Mouse (Mus musculus) monocyte, adult 2 months (primary cell): Measurements from ENCODE around the gene Tbx20.

Experiments used
- DNase-seq, 2 experiments: peaks; one replicate each; pipeline ENCODE4 v3.0.0; 2022; ENCODE audit warnings: low spot score in 2 of 2, low read depth in 1 of 2

Tbx20 gene

GRCm38 (mm10) chr9:24770149-24770940 lies 3.8 kb downstream of the Tbx20 start:
- no peak for DNase-seq

GRCm38 (mm10) chr9:24769611-24770010 lies 4.5 kb downstream of the Tbx20 start:
- DNase-seq = no peak

- no peak for DNase-seq
These were observed 7.0 kb downstream of the Tbx20 start for GRCm38 (mm10) chr9:24767056-24767455.

- DNase-seq = no peak
These were observed 8.5 kb downstream of the Tbx20 start for GRCm38 (mm10) chr9:24765572-24765971.

GRCm38 (mm10) chr9:24760461-24760860 lies 13.6 kb downstream of the Tbx20 start:
- DNase-seq = no peak

GRCm38 (mm10) chr9:24744958-24745357 lies 29.1 kb downstream of the Tbx20 start:
- no peak for DNase-seq

GRCm38 (mm10) chr9:24701246-24701645 lies 72.9 kb downstream of the Tbx20 start:
- no peak for DNase-seq

- no peak for DNase-seq
These were observed 77.7 kb downstream of the Tbx20 start for GRCm38 (mm10) chr9:24696405-24696778.

- DNase-seq = no peak
These were observed 78.3 kb downstream of the Tbx20 start, which contains the start of gene Dpy19l2 for GRCm38 (mm10) chr9:24695700-24696404. Gene Dpy19l2, minus strand, starts transcription at chr9:24696293.
